Mouse (Mus musculus) midbrain, embryonic 11.5 days (tissue): ENCODE results near the gene Commd7. TPM values are rescaled to one million over a fixed set of nuclear protein-coding genes. Genes with fewer than 3 reads are reported as not detected.

Experiments
- ATAC-seq: fragments of 200-750 bp; cut with Nextera tagmentation; 2 replicates; pipeline ENCODE4 v1.8.0; 2017; ENCODE audit warnings: moderate TSS enrichment, moderate library complexity; ENCODE audit not compliant: low FRiP score
- DNase-seq: peaks from one replicate; pipeline ENCODE4 v3.0.0; 2015; ENCODE audit warnings: low spot score; ENCODE audit errors: missing footprints
- H3K27ac ChIP-seq: fragments of 300-500 bp; sonication (generic); 2 replicates; pipeline ENCODE4 v1.5.1; 2014; ENCODE audit warnings: low read depth, low read length
- H3K27me3 ChIP-seq: fragments of 300-500 bp; sonication (generic); 2 replicates; pipeline ENCODE4 v1.6.1; 2014; ENCODE audit warnings: mild to moderate bottlenecking, low read length, moderate library complexity, mixed read lengths; ENCODE audit not compliant: control insufficient read depth, insufficient read depth
- H3K36me3 ChIP-seq: fragments of 300-500 bp; sonication (generic); 2 replicates; pipeline ENCODE4 v1.6.1; 2014; ENCODE audit warnings: mild to moderate bottlenecking, low read length, moderate library complexity, mixed read lengths; ENCODE audit not compliant: control insufficient read depth, insufficient read depth
- H3K4me1 ChIP-seq: fragments of 300-500 bp; sonication (generic); 2 replicates; pipeline ENCODE4 v1.6.1; 2014; ENCODE audit warnings: low read length; ENCODE audit not compliant: control insufficient read depth, insufficient read depth
- H3K4me2 ChIP-seq: fragments of 300-500 bp; sonication (generic); 2 replicates; pipeline ENCODE4 v1.6.1; 2014; ENCODE audit warnings: mild to moderate bottlenecking, moderate library complexity
- H3K4me3 ChIP-seq: fragments of 300-500 bp; sonication (generic); 2 replicates; pipeline ENCODE4 v1.5.1; 2014; ENCODE audit warnings: low read depth, low read length
- H3K9ac ChIP-seq: fragments of 300-500 bp; sonication (generic); 2 replicates; pipeline ENCODE4 v1.6.1; 2014; ENCODE audit warnings: low read length
- H3K9me3 ChIP-seq: fragments of 300-500 bp; sonication (generic); 2 replicates; pipeline ENCODE4 v1.6.1; 2016; ENCODE audit warnings: low read length; ENCODE audit not compliant: control insufficient read depth
- WGBS: fragments of 180-500 bp; shearing (Covaris S2); extraction: QIAGEN DNeasy Blood & Tissue Kit; methylation state at CpG from one replicate; pipeline ENCODE4 v1.1.7; 2014; 5-methylcytosine and 5-hydroxymethylcytosine counted together
- polyA plus RNA-seq: library from polyadenylated mRNA; unstranded; fragments of >200 nt; fragmentation: Nextera tagmentation; extraction: Ambion mirVana; gene quantifications from 2 replicates; pipeline ENCODE4 v1.2.1, GENCODE M21; 2014

The Commd7 gene
- polyA plus RNA-seq, 1 experiment from 2014 or later, result 65.4 TPM

GRCm38 (mm10) chr2:153600667-153601648, 31.6 kb downstream of the Commd7 start:
- peaks cover 6% of the 10 kb centered on the region; the same call in 1 of the 2 replicates for H3K4me1 ChIP-seq
- H3K4me3 ChIP-seq, result no peak overlapping the region
- no peaks in the 10 kb centered on the region for H3K9me3 ChIP-seq
- DNase-seq (peak; percentile 89), ATAC-seq (peak; percentile 56; the same call in 1 of the 2 replicates)
- H3K27me3 ChIP-seq, result no peaks in the 10 kb centered on the region
- no peaks in the 10 kb centered on the region for H3K36me3 ChIP-seq
- H3K27ac ChIP-seq, result peak overlapping the region; percentile 20; the same call in 1 of the 2 replicates
- no peak overlapping the region for H3K4me2 ChIP-seq
- no peak overlapping the region for H3K9ac ChIP-seq
- 40% methylated on average over 16 of the region's 16 CpGs for WGBS

- WGBS, result 64% methylated on average over 6 of the region's 6 CpGs
- Histone ChIP-seq H3K27me3 (no peaks in the 10 kb centered on the region), H3K36me3 (no peaks in the 10 kb centered on the region), H3K9me3 (no peaks in the 10 kb centered on the region), H3K27ac (no peak overlapping the region), H3K4me3 (no peak overlapping the region), H3K4me1 (peaks cover 6% of the 10 kb centered on the region; the same call in 1 of the 2 replicates), H3K9ac (no peak overlapping the region), H3K4me2 (no peak overlapping the region)
- ATAC-seq (peak; percentile 65), DNase-seq (peak; percentile 81)
These were observed 32.4 kb downstream of the Commd7 start for GRCm38 (mm10) chr2:153600021-153600666.

- Histone ChIP-seq H3K9me3 (no peaks in the 10 kb centered on the region), H3K4me3 (no peak overlapping the region), H3K9ac (no peak overlapping the region), H3K36me3 (no peaks in the 10 kb centered on the region), H3K27me3 (no peaks in the 10 kb centered on the region), H3K4me1 (peaks cover 6% of the 10 kb centered on the region; the same call in 1 of the 2 replicates), H3K27ac (no peak overlapping the region), H3K4me2 (no peak overlapping the region)
- 85% methylated on average over 4 of the region's 4 CpGs for WGBS
- ATAC-seq, result no peak
- no peak for DNase-seq
These were observed 35.0 kb downstream of the Commd7 start for GRCm38 (mm10) chr2:153597626-153598025.

GRCm38 (mm10) chr2:153597014-153597413, 35.6 kb downstream of the Commd7 start:
- ATAC-seq, result no peak
- 85% methylated on average over 3 of the region's 3 CpGs for WGBS
- Histone ChIP-seq H3K4me3 (no peak overlapping the region), H3K27me3 (no peaks in the 10 kb centered on the region), H3K27ac (no peak overlapping the region), H3K9ac (no peak overlapping the region), H3K9me3 (no peaks in the 10 kb centered on the region), H3K4me2 (no peak overlapping the region), H3K36me3 (no peaks in the 10 kb centered on the region), H3K4me1 (peaks cover 6% of the 10 kb centered on the region; the same call in 1 of the 2 replicates)
- DNase-seq, result no peak

- no peak overlapping the region for H3K4me2 ChIP-seq
- DNase-seq (no peak), ATAC-seq (no peak)
- H3K9me3 ChIP-seq, result no peaks in the 10 kb centered on the region
- no peaks in the 10 kb centered on the region for H3K4me1 ChIP-seq
- no peak overlapping the region for H3K9ac ChIP-seq
- no peaks in the 10 kb centered on the region for H3K36me3 ChIP-seq
- H3K27me3 ChIP-seq, result no peaks in the 10 kb centered on the region
- no peak overlapping the region for H3K4me3 ChIP-seq
- H3K27ac ChIP-seq, result no peak overlapping the region
- 49% methylated on average over 4 of the region's 4 CpGs for WGBS
These were observed 37.6 kb downstream of the Commd7 start for GRCm38 (mm10) chr2:153594998-153595397.

GRCm38 (mm10) chr2:153593186-153593585, 39.4 kb downstream of the Commd7 start:
- H3K4me2 ChIP-seq, result no peak overlapping the region
- ATAC-seq (no peak), DNase-seq (no peak)
- whole genome bisulfite sequencing, result 43% methylated on average over 9 of the region's 9 CpGs
- H3K9me3 ChIP-seq, result no peaks in the 10 kb centered on the region
- no peak overlapping the region for H3K27ac ChIP-seq
- H3K27me3 ChIP-seq, result no peaks in the 10 kb centered on the region
- H3K36me3 ChIP-seq, result no peaks in the 10 kb centered on the region
- H3K9ac ChIP-seq, result no peak overlapping the region
- no peak overlapping the region for H3K4me3 ChIP-seq
- H3K4me1 ChIP-seq, result no peaks in the 10 kb centered on the region

GRCm38 (mm10) chr2:153592056-153593014, 40.2 kb downstream of the Commd7 start:
- Histone ChIP-seq H3K9ac (no peak overlapping the region), H3K4me1 (no peaks in the 10 kb centered on the region), H3K27ac (no peak overlapping the region), H3K4me3 (no peak overlapping the region), H3K4me2 (no peak overlapping the region), H3K9me3 (no peaks in the 10 kb centered on the region), H3K27me3 (no peaks in the 10 kb centered on the region), H3K36me3 (no peaks in the 10 kb centered on the region)
- DNase-seq (no peak), ATAC-seq (no peak)
- WGBS, result 78% methylated on average over 8 of the region's 8 CpGs

GRCm38 (mm10) chr2:153586515-153587174, 45.9 kb downstream of the Commd7 start:
- Histone ChIP-seq H3K4me3 (no peak overlapping the region), H3K9me3 (no peaks in the 10 kb centered on the region), H3K36me3 (no peaks in the 10 kb centered on the region), H3K27ac (no peak overlapping the region), H3K4me2 (peak overlapping the region; percentile 37), H3K9ac (0 out of 2 replicates have a peak overlapping the region, but pooled peaks have one; percentile 10), H3K27me3 (no peaks in the 10 kb centered on the region), H3K4me1 (no peaks in the 10 kb centered on the region)
- DNase-seq (peak; percentile 99), ATAC-seq (peak; percentile 70)
- 13% methylated on average over 15 of the region's 15 CpGs for WGBS
